In the genomic region with DNA sequence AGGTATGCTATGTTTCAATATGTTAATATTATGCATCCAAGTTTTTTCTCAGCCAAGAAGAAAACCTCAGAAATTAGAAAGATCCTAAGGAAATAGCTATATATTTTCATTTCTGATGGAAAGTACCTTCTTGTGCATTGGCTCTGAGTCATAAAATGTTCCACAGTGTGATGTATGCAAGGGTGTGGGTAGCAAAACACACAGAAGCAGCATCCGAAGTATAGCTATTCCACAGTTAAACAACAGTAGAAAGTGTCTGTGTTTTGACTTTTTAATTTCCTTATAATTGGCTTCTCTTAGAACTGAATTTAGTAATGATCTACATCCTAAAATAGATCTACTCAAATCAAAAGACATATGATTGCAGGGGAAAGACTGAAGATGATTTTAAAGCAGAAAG, we compare ENCODE assay signal across 33 mouse cellular contexts.
"Had no signal": no experiment of that assay in that cellular context is flagged by ENCODE, and none has a peak within 500 bp of the region (broad histone marks: within the 10 kb centered on the region; RNA-seq: fewer than 3 reads in every experiment).

No protein-coding gene starts in this region.

- H3K4me3 ChIP-seq: heart, embryonic 13.5 days; heart, embryonic 15.5 days; hindbrain, embryonic 10.5 days; hindbrain, embryonic 12.5 days; hindbrain, embryonic 13.5 days; hindbrain, embryonic 15.5 days; intestine, embryonic 15.5 days; kidney, embryonic 15.5 days; layer of hippocampus, adult 2 months; left cerebral cortex, adult 2 months had no signal

- H3K27me3 ChIP-seq: heart, embryonic 13.5 days; heart, embryonic 15.5 days; hindbrain, embryonic 12.5 days; hindbrain, embryonic 13.5 days; hindbrain, embryonic 15.5 days; intestine, embryonic 15.5 days; kidney, embryonic 15.5 days had no signal

- DNase-seq: heart, postnatal 10 days; heart, postnatal 14 days; heart, postnatal 36 days; heart, postnatal 4 days; kidney, adult 11 months; kidney, adult 18-20 months; kidney, adult 2 months; kidney, adult 8-10 months; kidney, adult 9 months; kidney, postnatal 10 days; kidney, postnatal 14 days; kidney, postnatal 25 days; kidney, postnatal 36 days; kidney, postnatal 4 days; layer of hippocampus, adult 9-11 months; layer of hippocampus, postnatal 36 days had no signal

- H3K4me2 ChIP-seq: heart, embryonic 13.5 days; heart, embryonic 15.5 days; hindbrain, embryonic 12.5 days; hindbrain, embryonic 13.5 days; hindbrain, embryonic 14.5 days; hindbrain, embryonic 15.5 days; intestine, embryonic 15.5 days; kidney, embryonic 15.5 days had no signal

- H3K27ac ChIP-seq: heart, embryonic 13.5 days; heart, embryonic 15.5 days; hindbrain, embryonic 10.5 days; hindbrain, embryonic 12.5 days; hindbrain, embryonic 13.5 days; hindbrain, embryonic 14.5 days; hindbrain, embryonic 15.5 days; hindbrain, postnatal 0 days; intestine, embryonic 15.5 days; kidney, embryonic 15.5 days; kidney, postnatal 0 days; layer of hippocampus, adult 2 months; left cerebral cortex, adult 2 months had no signal

- H3K9ac ChIP-seq: heart, embryonic 13.5 days; heart, embryonic 15.5 days; hindbrain, embryonic 12.5 days; hindbrain, embryonic 13.5 days; hindbrain, embryonic 14.5 days; hindbrain, embryonic 15.5 days; intestine, embryonic 15.5 days; kidney, embryonic 15.5 days had no signal

- ATAC-seq: hindbrain, embryonic 16.5 days; hindbrain, postnatal 0 days; inflammation-experienced regulatory T-cells, adult 6 months; intestine, embryonic 15.5 days; intestine, embryonic 16.5 days; intestine, postnatal 0 days had no signal

- H3K36me3 ChIP-seq: heart, embryonic 13.5 days; heart, embryonic 15.5 days; hindbrain, embryonic 10.5 days; hindbrain, embryonic 12.5 days; hindbrain, embryonic 13.5 days; hindbrain, embryonic 15.5 days; intestine, embryonic 15.5 days; kidney, embryonic 15.5 days had no signal

- H3K9me3 ChIP-seq: heart, embryonic 13.5 days; heart, embryonic 15.5 days; hindbrain, embryonic 10.5 days; hindbrain, embryonic 12.5 days; hindbrain, embryonic 13.5 days; hindbrain, embryonic 15.5 days; intestine, embryonic 15.5 days; kidney, embryonic 15.5 days had no signal

- H3K4me1 ChIP-seq: heart, embryonic 13.5 days; heart, embryonic 15.5 days; hindbrain, embryonic 10.5 days; hindbrain, embryonic 12.5 days; hindbrain, embryonic 13.5 days; hindbrain, embryonic 15.5 days; intestine, embryonic 15.5 days; kidney, embryonic 15.5 days had no signal
